Mouse (Mus musculus) embryonic facial prominence, embryonic 15.5 days (tissue): Measurements from ENCODE around the gene Fstl3. TPM values are rescaled to one million over a fixed set of nuclear protein-coding genes. Genes with fewer than 3 reads are reported as not detected.

Source experiments
- polyA plus RNA-seq: library from polyadenylated mRNA; unstranded; fragments of >200 nt; fragmentation: Nextera tagmentation; extraction: Ambion mirVana; gene quantifications from 2 replicates; pipeline ENCODE4 v1.2.1, GENCODE M21; 2015

Fstl3 gene
- polyA plus RNA-seq, 1 experiment from 2014 or later, result 20.2 TPM

Other genes with a start within 250 kb of the Fstl3 start
- 25.3 and 25.9 TPM in 2 replicates for gene Plpp2, start 243.5 kb upstream of the Fstl3 start, polyA plus RNA-seq
- 70.3 and 71.4 TPM in 2 replicates for gene Mier2, start 222.1 kb upstream of the Fstl3 start, polyA plus RNA-seq
- not detected in 2 replicates for gene Theg, start 189.9 kb upstream of the Fstl3 start, polyA plus RNA-seq
- gene C2cd4c, start 163.2 kb upstream of the Fstl3 start, polyA plus RNA-seq, result not detected in 2 replicates
- 11.8 and 12.5 TPM in 2 replicates for gene Shc2, start 139.4 kb upstream of the Fstl3 start, polyA plus RNA-seq
- gene Odf3l2, start 131.5 kb upstream of the Fstl3 start, polyA plus RNA-seq, result not detected in 2 replicates
- 8.4 and 9.1 TPM in 2 replicates for gene Madcam1, start 112.7 kb upstream of the Fstl3 start, polyA plus RNA-seq
- gene Tpgs1, start 107.9 kb upstream of the Fstl3 start, polyA plus RNA-seq, result 62.4 and 63.6 TPM in 2 replicates
- gene Cdc34, start 95.1 kb upstream of the Fstl3 start, polyA plus RNA-seq, result 94.8 and 96.8 TPM in 2 replicates
- 0.89 and 1.5 TPM in 2 replicates for gene Gzmm, start 88.3 kb upstream of the Fstl3 start, polyA plus RNA-seq
- gene Bsg, start 72.8 kb upstream of the Fstl3 start, polyA plus RNA-seq, result 837 and 902 TPM in 2 replicates
- 0.07 and 0.13 TPM in 2 replicates for gene Hcn2, start 60.6 kb upstream of the Fstl3 start, polyA plus RNA-seq
- gene Polrmt, start 30.7 kb upstream of the Fstl3 start, polyA plus RNA-seq, result 41.6 and 46.6 TPM in 2 replicates
- gene Fgf22, start 22.2 kb upstream of the Fstl3 start, polyA plus RNA-seq, result 2.5 and 3.9 TPM in 2 replicates
- gene Rnf126, start 10.3 kb upstream of the Fstl3 start, polyA plus RNA-seq, result 110 and 127 TPM in 2 replicates
- gene Prss57, start 13.7 kb downstream of the Fstl3 start, polyA plus RNA-seq, result 0.07 TPM in 1 of 2 replicates, not detected in the other
- 88.1 and 96.6 TPM in 2 replicates for gene Palm, start 16.3 kb downstream of the Fstl3 start, polyA plus RNA-seq
- 5.4 and 7.8 TPM in 2 replicates for gene Misp, start 43.7 kb downstream of the Fstl3 start, polyA plus RNA-seq
- 299 and 325 TPM in 2 replicates for gene Ptbp1, start 77.2 kb downstream of the Fstl3 start, polyA plus RNA-seq
- gene Prtn3, start 97.2 kb downstream of the Fstl3 start, polyA plus RNA-seq, result 4.3 and 5.6 TPM in 2 replicates
- 59.9 and 68.2 TPM in 2 replicates for gene Plppr3, start 97.4 kb downstream of the Fstl3 start, polyA plus RNA-seq
- gene Elane, start 109.0 kb downstream of the Fstl3 start, polyA plus RNA-seq, result 0.28 and 0.85 TPM in 2 replicates
- not detected in 2 replicates for gene Cfd, start 113.6 kb downstream of the Fstl3 start, polyA plus RNA-seq
- 44.0 and 48.4 TPM in 2 replicates for gene Med16, start 131.7 kb downstream of the Fstl3 start, polyA plus RNA-seq
- 5.2 TPM in 1 of 2 replicates, not detected in the other for gene Gm26602, start 133.6 kb downstream of the Fstl3 start, polyA plus RNA-seq
- 1.1 and 1.4 TPM in 2 replicates for gene Kiss1r, start 139.7 kb downstream of the Fstl3 start, polyA plus RNA-seq
- 179 and 181 TPM in 2 replicates for gene R3hdm4, start 143.9 kb downstream of the Fstl3 start, polyA plus RNA-seq
- gene Arid3a, start 149.8 kb downstream of the Fstl3 start, polyA plus RNA-seq, result 6.6 and 7.0 TPM in 2 replicates
- 84.7 and 90.6 TPM in 2 replicates for gene Wdr18, start 182.9 kb downstream of the Fstl3 start, polyA plus RNA-seq
- 0.63 and 0.77 TPM in 2 replicates for gene Grin3b, start 193.4 kb downstream of the Fstl3 start, polyA plus RNA-seq
- gene Tmem259, start 207.1 kb downstream of the Fstl3 start, polyA plus RNA-seq, result 23.9 and 29.3 TPM in 2 replicates
- gene Cnn2, start 211.3 kb downstream of the Fstl3 start, polyA plus RNA-seq, result 288 and 296 TPM in 2 replicates
- gene Abca7, start 219.2 kb downstream of the Fstl3 start, polyA plus RNA-seq, result 3.7 and 4.0 TPM in 2 replicates
- 5.1 and 6.2 TPM in 2 replicates for gene Arhgap45, start 239.4 kb downstream of the Fstl3 start, polyA plus RNA-seq